Mouse (Mus musculus) layer of hippocampus, postnatal 14 days (tissue): ENCODE measurements around the gene Cemip. TPM values are rescaled to one million over a fixed set of nuclear protein-coding genes. Genes with fewer than 3 reads are reported as not detected.
"Not testable (repeated sequence)": the region's sequence is repeated elsewhere in the genome, so short reads cannot be mapped to it uniquely, and the experiment has no call there.

ENCODE experiments used
- DNase-seq, 2 experiments: peaks; one replicate each; pipeline ENCODE4 v3.0.0; 2021 to 2022; ENCODE audit warnings: low spot score in 2 of 2, mixed read lengths in 1 of 2
- total RNA-seq, 2 experiments: library from RNA; stranded (reverse); gene quantifications; 2 replicates each; pipeline ENCODE4 v1.2.3; 2021

Cemip gene
- total RNA-seq, 2 experiments from 2014 or later: 21.2 to 22.9 TPM

DNA sequence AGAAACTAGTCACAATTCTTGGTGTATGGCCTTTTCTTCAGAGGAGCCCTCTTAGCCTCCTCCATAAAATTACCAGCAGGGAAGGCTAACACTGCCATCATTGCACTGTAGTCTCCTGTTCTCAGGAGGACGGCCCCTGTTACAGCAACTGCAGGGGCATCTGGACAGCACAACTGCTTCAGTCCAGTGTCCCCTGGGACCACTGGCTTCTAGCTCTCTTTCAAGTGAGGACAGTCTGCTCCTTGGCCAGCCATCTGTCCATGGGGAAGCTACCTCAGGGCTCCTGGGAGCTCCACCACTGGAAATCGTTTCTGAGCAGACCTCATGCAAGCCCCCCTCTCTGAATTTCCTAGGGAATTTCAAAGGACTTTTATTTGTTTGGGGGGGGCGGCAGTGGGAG, 185.8 kb downstream of the Cemip start:
- DNase-seq: no peak

- no peak for DNase-seq
Measured at GRCm38 (mm10) chr7:83898267-83898666, 188.0 kb downstream of the Cemip start.

- no peak for DNase-seq
Measured at GRCm38 (mm10) chr7:83896077-83896740, 190.1 kb downstream of the Cemip start.

DNA sequence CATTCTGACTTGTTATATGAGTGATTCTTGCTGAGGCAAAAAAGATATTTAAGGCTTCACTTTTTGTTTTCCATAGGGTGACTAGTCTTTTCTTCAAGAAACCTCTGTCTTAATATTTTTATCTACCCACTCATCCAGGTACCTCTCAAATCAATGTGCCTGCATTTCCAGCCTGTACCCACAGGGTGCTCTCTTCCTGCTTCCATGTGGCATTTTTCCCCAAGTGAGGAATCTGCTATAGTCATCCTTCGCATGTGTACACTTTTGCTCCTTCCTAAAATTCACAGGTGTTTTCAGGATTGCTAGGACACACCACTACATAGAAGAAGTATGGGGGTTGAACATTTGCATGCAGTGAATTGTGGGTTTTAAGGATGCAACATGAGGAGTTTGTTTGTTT, 192.0 kb downstream of the Cemip start:
- no peak for DNase-seq

DNA sequence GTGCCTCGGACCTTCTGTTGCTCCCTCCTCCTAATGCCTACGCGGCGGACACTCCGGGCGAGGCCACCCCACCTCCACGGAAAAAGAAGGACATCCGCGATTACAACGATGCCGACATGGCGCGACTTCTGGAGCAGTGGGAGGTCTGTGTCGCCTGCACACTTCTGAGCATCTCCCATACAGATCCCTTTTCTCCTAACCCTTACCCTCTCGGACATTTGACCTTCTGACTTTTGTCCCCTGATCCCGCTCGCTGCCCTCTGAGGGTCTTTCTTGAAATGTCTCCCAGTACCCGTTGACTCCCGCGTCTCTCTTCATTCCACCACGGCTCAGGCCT, 194.0 kb downstream of the Cemip start:
- no peak for DNase-seq

- DNase-seq: peak; percentile 97 to 98
Measured at GRCm38 (mm10) chr7:83891433-83892332, 194.6 kb downstream of the Cemip start.

DNA sequence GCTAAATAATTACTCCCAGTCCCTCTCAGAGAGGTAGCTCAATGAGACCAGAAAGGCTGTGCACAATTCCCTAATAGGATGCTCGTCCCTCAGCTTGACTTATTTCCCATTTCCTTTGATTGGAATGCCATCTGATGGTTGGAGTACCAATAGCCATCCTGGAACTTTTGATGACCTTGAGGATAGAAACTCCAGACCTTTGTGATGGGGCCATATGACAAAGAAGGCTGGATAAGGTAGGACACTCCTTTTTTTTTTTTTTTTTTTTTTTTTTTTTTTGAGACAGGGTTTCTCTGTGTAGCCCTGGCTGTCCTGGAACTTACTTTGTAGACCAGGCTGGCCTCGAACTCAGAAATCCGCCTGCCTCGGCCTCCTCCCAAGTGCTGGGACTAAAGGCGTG, 196.4 kb downstream of the Cemip start:
- DNase-seq: not testable (repeated sequence)

DNA sequence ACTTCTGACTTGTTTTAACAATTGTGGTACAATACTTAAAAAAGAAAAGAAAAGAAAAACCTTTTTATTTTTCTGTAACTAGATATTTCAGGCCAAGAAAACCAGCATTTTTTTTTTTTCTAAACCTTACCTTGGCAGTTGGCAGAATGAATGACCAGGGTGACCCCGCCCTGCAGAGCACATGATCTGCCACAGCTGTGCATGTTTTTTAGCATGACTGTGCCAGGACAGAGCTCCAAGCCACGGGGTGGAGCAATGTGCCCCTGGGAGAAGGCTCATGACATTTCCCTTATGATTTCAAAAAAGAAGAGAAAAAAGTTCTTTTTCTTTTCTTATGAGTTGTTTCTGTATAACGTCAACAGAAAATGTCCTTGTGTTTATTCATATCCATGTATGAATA, 196.9 kb downstream of the Cemip start:
- no peak for DNase-seq

DNA sequence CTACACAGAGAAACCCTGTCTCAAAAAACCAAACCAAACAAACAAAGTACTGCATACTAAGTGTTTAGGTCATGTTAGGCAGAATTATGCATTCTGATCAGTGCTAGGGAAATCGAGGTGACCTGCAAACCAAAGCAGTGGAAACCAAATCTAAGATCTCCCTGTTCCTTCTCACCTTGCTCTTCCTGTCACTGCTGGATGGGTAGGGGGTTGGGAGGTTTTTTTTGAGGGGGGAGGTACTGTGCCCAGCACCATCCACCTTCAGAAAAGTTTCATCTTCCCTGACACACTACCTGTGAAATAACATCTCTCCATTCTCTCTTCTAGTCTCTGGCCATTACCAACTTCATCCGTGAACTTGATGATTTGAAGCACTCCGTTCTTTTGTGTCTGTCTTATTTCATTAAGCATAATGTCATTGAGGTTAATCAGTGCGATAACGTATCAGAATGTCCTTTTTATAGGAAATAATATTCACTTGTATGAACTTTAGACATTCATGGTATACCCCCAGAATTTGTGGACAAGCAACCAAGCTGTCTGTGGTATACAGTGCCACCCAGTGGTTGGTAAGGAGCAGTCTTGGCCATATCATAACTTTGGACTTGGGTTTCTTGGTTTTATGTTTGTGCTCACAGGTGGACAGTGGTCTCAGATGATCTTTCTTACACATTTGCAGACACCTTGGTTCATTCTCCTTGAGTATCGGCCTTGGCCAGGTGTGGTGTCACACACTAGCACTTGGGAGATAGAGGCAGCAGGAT, 199.8 kb downstream of the Cemip start:
- no peak for DNase-seq

GRCm38 (mm10) chr7:83885835-83886234, 200.5 kb downstream of the Cemip start:
- DNase-seq: no peak

- no peak for DNase-seq
Measured at GRCm38 (mm10) chr7:83884921-83885532, 201.3 kb downstream of the Cemip start.

DNA sequence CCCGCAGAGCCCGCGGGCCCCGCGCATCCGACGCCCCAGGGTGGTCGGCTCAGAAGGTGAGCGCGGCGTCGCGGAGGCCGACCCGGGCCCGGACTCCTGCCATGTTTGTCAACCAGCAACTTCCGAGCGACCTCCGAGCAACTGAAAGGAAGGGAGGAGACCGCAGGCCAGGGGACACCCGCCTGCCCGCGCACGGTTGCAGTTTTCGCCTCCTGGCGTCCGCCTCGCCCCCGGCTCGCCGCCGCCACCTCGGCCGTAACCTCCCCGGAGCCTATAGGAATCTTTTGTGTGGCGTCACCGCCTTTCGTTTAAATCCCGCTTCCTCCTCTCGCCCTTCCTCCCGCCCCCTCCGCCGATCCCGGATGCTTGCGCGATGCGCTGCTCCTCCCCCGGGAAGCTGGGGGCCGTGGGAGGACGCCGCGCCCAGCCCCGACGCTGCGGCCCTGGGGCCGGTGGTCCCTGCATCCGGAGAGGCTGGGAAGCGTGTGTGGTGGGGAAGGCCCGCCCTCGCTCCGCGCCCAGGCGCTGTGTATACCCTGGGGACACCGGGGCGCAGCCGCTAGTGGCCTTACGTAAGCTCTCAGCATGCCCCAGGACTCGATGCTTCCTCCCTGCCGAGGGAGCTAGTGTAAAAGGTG, 202.2 kb downstream of the Cemip start, which contains the start of the genes Tlnrd1 and Mesd:
TSS of gene Tlnrd1 (minus strand) at position 285 of the 638 bp plus-strand sequence.
TSS of gene Mesd (plus strand) at position 446 of the 638 bp plus-strand sequence.
- DNase-seq: peak; percentile 86 to 88

- DNase-seq: peak; percentile 44 to 46
Measured at GRCm38 (mm10) chr7:83883276-83884020, 202.9 kb downstream of the Cemip start.

Other genes with a start within 250 kb of the Cemip start
- gene Tlnrd1, start 202.2 kb downstream of the Cemip start, total RNA-seq: 10 to 100 TPM; 16.7 to 17.4 TPM
- gene Mesd, start 202.0 kb downstream of the Cemip start, total RNA-seq: 10 to 100 TPM; 45.3 to 64.1 TPM
- gene Abhd17c, start 65.4 kb upstream of the Cemip start, total RNA-seq: 10 to 100 TPM; 61.6 to 61.9 TPM